Mouse (Mus musculus): Measurements from ENCODE around the gene Nfix.

DNA sequence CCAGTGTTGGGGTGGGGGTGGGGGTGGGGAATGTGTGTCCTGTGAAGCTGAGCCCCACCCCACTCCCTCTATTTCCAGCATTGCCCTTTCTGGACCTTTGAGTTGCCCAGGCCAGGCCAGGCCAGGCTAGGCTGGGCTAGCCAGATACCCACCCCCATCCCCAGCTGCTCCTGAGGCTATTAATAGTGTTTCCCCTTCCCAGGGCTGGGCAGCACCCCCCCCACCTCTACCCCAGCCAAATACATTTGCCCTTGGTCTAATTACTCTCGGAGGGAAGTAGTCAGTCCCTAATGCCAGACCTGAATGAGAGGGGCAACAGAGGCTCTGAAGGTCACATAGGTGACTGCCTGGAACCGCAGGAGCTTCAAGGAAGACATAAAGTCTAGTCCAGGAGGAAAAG is 64.5 kb downstream of the Nfix start:
- TF ChIP-seq CTCF (conservative IDR thresholded peaks at IDR 0.05; ENCODE audit: insufficient read depth, insufficient read length, low read depth, low read length), result no peak
- TF ChIP-seq POLR2A (IDR thresholded peaks at IDR 0.05; ENCODE audit: low read depth, low read length), result no peak

All from kidney, adult 2 months (tissue).